Mouse (Mus musculus): ENCODE data around the gene Rfx3.

DNA sequence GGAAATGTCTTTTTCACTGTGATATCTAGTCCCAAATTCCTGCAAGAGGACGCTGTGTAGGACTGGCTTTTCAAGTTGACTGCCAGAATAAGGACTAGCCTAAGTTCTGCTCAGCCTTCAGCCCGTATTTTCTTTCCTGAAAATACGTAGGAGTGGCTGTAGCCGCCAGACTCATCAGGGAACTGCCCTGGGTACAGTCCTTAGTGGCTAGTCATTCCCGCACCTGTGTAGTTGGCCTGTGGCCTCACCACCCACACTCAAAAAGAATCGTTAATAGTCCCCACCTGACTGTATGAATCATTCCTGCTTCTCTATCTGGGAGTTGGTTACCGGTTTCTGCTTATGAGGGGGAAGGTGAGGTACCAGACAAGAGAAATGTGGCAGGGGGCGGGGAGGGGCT lies 272.1 kb downstream of the Rfx3 start:
- TF ChIP-seq ETS1 (IDR thresholded peaks at IDR 0.05; ENCODE audit: low read depth, low read length), result no peak
- TF ChIP-seq CTCF (IDR thresholded peaks at IDR 0.05 in 2 of 3, conservative IDR thresholded peaks at IDR 0.05 in 1 of 3; ENCODE audit: control insufficient read depth in 1 of 3, insufficient read depth in 1 of 3, low read depth in 2 of 3, low read length in 3 of 3, poor library complexity in 1 of 3, severe bottlenecking in 1 of 3), result no peak
- no peak for TF ChIP-seq USF1 (IDR thresholded peaks at IDR 0.05; ENCODE audit: low read depth, low read length)
- no peak for TF ChIP-seq KAT2A (conservative IDR thresholded peaks at IDR 0.05; ENCODE audit: low read depth, low read length)
- TF ChIP-seq UBTF (IDR thresholded peaks at IDR 0.05; ENCODE audit: borderline replicate concordance, insufficient read depth, low read depth, low read length), result no peak
